Mouse (Mus musculus) lung, postnatal 0 days (tissue): ENCODE data around the gene C3ar1. TPM values are rescaled to one million over a fixed set of nuclear protein-coding genes. Genes with fewer than 3 reads are reported as not detected.
A peak's percentile ranks its signal among the peaks of the same experiment; 100 is the strongest.

Experiments used
- ATAC-seq: fragments of 200-750 bp; cut with Nextera tagmentation; 2 replicates; pipeline ENCODE4 v1.8.0; 2017; ENCODE audit warnings: moderate library complexity
- DNase-seq: peaks from one replicate; pipeline ENCODE4 v3.0.0-alpha.2; 2016; ENCODE audit warnings: low spot score
- H3K27ac ChIP-seq: fragments of 300-500 bp; sonication (generic); 2 replicates; pipeline ENCODE4 v1.5.1; 2014; ENCODE audit warnings: antibody characterized with exemption, mild to moderate bottlenecking, low read length, mixed read lengths
- H3K27me3 ChIP-seq: fragments of 300-500 bp; sonication (generic); replicated peaks from 2 replicates; pipeline ENCODE4 v1.6.1; 2014; ENCODE audit warnings: low read length, mixed read lengths; ENCODE audit not compliant: insufficient read depth
- H3K36me3 ChIP-seq: fragments of 300-500 bp; sonication (generic); 2 replicates; pipeline ENCODE4 v1.6.1; 2014; ENCODE audit warnings: low read length, mixed read lengths; ENCODE audit not compliant: insufficient read depth
- H3K4me1 ChIP-seq: fragments of 300-500 bp; sonication (generic); 2 replicates; pipeline ENCODE4 v1.6.1; 2014; ENCODE audit warnings: antibody characterized with exemption, low read depth, low read length, mixed read lengths; ENCODE audit not compliant: insufficient read depth
- H3K4me2 ChIP-seq: fragments of 300-500 bp; sonication (generic); replicated peaks from 2 replicates; pipeline ENCODE4 v1.6.1; 2014; ENCODE audit warnings: low read depth, mild to moderate bottlenecking, low read length, moderate library complexity, mixed read lengths
- H3K4me3 ChIP-seq: fragments of 300-500 bp; sonication (generic); 2 replicates; pipeline ENCODE4 v1.5.1; 2014; ENCODE audit warnings: low read depth, low read length
- H3K9ac ChIP-seq: fragments of 300-500 bp; sonication (generic); replicated peaks from 2 replicates; pipeline ENCODE4 v1.6.1; 2014; ENCODE audit warnings: low read depth, mild to moderate bottlenecking
- H3K9me3 ChIP-seq: fragments of 300-500 bp; sonication (generic); 2 replicates; pipeline ENCODE4 v1.6.1; 2016; ENCODE audit warnings: low read length, mixed read lengths
- CTCF ChIP-seq: IDR thresholded peaks from 2 replicates; pipeline ENCODE4 v1.5.1; 2016; ENCODE audit warnings: antibody characterized with exemption, mild to moderate bottlenecking
- EP300 ChIP-seq: IDR thresholded peaks from 2 replicates; pipeline ENCODE4 v1.6.1; 2016; ENCODE audit warnings: antibody characterized with exemption, mild to moderate bottlenecking, control low read depth
- WGBS: fragments of 180-500 bp; shearing (Covaris S2); extraction: QIAGEN DNeasy Blood & Tissue Kit; methylation state at CpG from one replicate; pipeline ENCODE4 v1.1.7; 2014; 5-methylcytosine and 5-hydroxymethylcytosine counted together
- polyA plus RNA-seq: library from polyadenylated mRNA; unstranded; fragments of >200 nt; fragmentation: Nextera tagmentation; extraction: Ambion mirVana; gene quantifications from 2 replicates; pipeline ENCODE4 v1.2.1, GENCODE M21; 2015

Gene C3ar1
- polyA plus RNA-seq, 1 experiment from 2014 or later = 3.4 TPM

DNA sequence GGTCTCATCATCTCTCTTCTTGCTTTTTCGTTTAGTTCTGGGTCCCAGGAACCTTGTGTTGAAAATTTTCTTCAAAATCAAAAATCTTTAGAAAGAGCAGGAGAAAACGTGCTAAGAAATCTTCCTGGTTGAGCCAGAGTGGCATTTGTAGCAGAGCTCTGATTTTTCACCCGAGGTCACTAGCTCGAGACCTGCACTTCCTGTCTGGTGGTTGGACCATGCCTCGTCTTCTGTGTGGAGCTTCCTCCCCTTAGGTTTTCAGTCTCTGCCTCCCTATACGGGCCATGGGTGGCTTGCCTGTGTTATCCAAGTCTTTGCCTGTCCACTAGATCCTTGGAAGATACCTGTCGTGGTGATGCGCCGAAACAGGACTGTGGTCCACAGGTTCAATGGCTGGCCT is 34.1 kb downstream of the C3ar1 start:
- no peak overlapping the region for H3K4me3 ChIP-seq
- H3K4me2 ChIP-seq = peak overlapping the region; percentile 92
- DNase-seq (no peak), ATAC-seq (no peak)
- no peaks in the 10 kb centered on the region for H3K9me3 ChIP-seq
- H3K36me3 ChIP-seq = no peaks in the 10 kb centered on the region
- H3K27ac ChIP-seq = no peak overlapping the region
- H3K9ac ChIP-seq = no peak overlapping the region
- TF ChIP-seq CTCF (no peak), EP300 (no peak)
- no peaks in the 10 kb centered on the region for H3K27me3 ChIP-seq
- peaks cover 37% of the 10 kb centered on the region for H3K4me1 ChIP-seq
- WGBS = 65% methylated on average over 9 of the region's 9 CpGs

- Histone ChIP-seq H3K36me3 (no peaks in the 10 kb centered on the region), H3K9ac (peak overlapping the region; percentile 95), H3K9me3 (no peaks in the 10 kb centered on the region), H3K4me1 (peaks cover 31% of the 10 kb centered on the region), H3K27me3 (no peaks in the 10 kb centered on the region), H3K27ac (no peak overlapping the region), H3K4me2 (peak overlapping the region; percentile 92), H3K4me3 (peak overlapping the region; percentile 88)
- WGBS = 34% methylated on average over 15 of the region's 15 CpGs
- ATAC-seq (no peak), DNase-seq (peak; percentile 11)
- TF ChIP-seq EP300 (no peak), CTCF (no peak)
These were observed 34.9 kb downstream of the C3ar1 start for GRCm38 (mm10) chr6:122820799-122821650.

- H3K4me3 ChIP-seq = peak overlapping the region; percentile 88
- H3K9me3 ChIP-seq = no peaks in the 10 kb centered on the region
- peak overlapping the region; percentile 92 for H3K4me2 ChIP-seq
- TF ChIP-seq EP300 = no peak
- no peak for TF ChIP-seq CTCF
- peak overlapping the region; percentile 95 for H3K9ac ChIP-seq
- ATAC-seq (peak; percentile 72), DNase-seq (peak; percentile 19)
- H3K36me3 ChIP-seq = no peaks in the 10 kb centered on the region
- peak overlapping the region; percentile 90 for H3K27ac ChIP-seq
- no peaks in the 10 kb centered on the region for H3K27me3 ChIP-seq
- under 1% methylated on average over 22 of the region's 38 CpGs for WGBS
- peaks cover 23% of the 10 kb centered on the region for H3K4me1 ChIP-seq
These were observed 35.7 kb downstream of the C3ar1 start for GRCm38 (mm10) chr6:122820071-122820798.

DNA sequence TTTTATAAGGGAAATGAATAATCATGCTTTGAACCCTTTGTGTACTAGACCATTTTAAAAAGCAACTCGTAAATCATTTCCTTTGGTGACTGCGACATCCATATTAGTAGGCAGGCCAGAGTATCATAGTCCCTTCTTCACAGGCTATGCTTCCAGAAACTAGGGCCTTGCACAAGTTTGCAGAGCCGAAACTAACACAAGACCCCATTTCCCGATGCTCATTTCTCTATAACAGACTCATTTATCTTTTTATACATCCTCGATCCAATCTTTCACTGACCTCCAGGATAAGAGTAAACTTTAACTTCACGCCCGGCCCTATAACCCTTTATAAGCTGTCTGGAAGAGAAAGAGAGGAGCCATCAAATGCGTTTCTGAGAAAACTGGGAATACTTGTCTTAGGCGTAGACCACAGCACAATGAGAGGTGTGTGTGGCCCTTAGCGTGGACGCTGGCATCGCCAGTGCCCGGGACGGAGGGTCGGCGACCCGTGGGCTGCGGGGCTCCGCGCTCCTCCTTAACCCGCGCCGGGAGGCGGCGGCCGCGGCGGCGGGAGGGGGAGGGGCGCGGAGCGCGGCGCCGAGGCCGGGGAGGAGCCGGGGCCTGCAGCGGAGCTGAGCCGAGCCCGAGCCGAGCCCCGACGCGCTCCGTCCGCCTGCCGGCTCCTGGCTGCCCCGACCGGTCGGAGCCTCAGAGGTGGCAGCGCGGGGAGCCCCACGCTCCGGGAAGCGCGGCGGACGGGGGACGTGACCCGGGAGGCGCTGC is 36.5 kb downstream of the C3ar1 start, which contains the start of gene Foxj2:
Gene Foxj2 (plus strand): TSS at position 609 of the 765 bp plus-strand sequence.
- Histone ChIP-seq H3K27me3 (no peaks in the 10 kb centered on the region), H3K36me3 (no peaks in the 10 kb centered on the region), H3K9ac (peak within 1 kb of the TSS; percentile 95), H3K4me2 (peak within 1 kb of the TSS; percentile 92), H3K27ac (peak within 1 kb of the TSS; percentile 90), H3K9me3 (no peaks in the 10 kb centered on the region), H3K4me1 (peaks cover 20% of the 10 kb centered on the region), H3K4me3 (peak within 1 kb of the TSS; percentile 88)
- TF ChIP-seq EP300 (no peak), CTCF (no peak)
- DNase-seq (peak; percentile 85), ATAC-seq (peak; percentile 96)
- 2% methylated on average over 43 of the region's 61 CpGs for WGBS

GRCm38 (mm10) chr6:122813640-122814039 is 42.3 kb downstream of the C3ar1 start:
- WGBS = 76% methylated on average over 4 of the region's 4 CpGs
- H3K4me1 ChIP-seq = 0 out of 2 replicates have a peak, but pooled peaks cover 3% of the 10 kb centered on the region
- no peaks in the 10 kb centered on the region for H3K36me3 ChIP-seq
- no peak overlapping the region for H3K9ac ChIP-seq
- no peak overlapping the region for H3K27ac ChIP-seq
- TF ChIP-seq EP300 = no peak
- no peak for TF ChIP-seq CTCF
- no peak overlapping the region for H3K4me3 ChIP-seq
- ATAC-seq (no peak), DNase-seq (no peak)
- no peaks in the 10 kb centered on the region for H3K9me3 ChIP-seq
- no peak overlapping the region for H3K4me2 ChIP-seq
- H3K27me3 ChIP-seq = no peaks in the 10 kb centered on the region

- Histone ChIP-seq H3K27ac (no peak overlapping the region), H3K4me2 (no peak overlapping the region), H3K4me3 (no peak overlapping the region), H3K27me3 (no peaks in the 10 kb centered on the region), H3K36me3 (no peaks in the 10 kb centered on the region), H3K9ac (no peak overlapping the region), H3K9me3 (no peaks in the 10 kb centered on the region), H3K4me1 (0 out of 2 replicates have a peak, but pooled peaks cover 3% of the 10 kb centered on the region)
- DNase-seq (no peak), ATAC-seq (no peak)
- 93% methylated on average over 4 of the region's 4 CpGs for WGBS
- TF ChIP-seq EP300 (no peak), CTCF (0 out of 2 replicates have a peak, but pooled peaks have one; percentile 5)
These were observed 43.2 kb downstream of the C3ar1 start for GRCm38 (mm10) chr6:122812716-122813115.
